Mouse (Mus musculus) embryonic facial prominence, embryonic 15.5 days (tissue): ENCODE results near the gene S100a10. TPM values are rescaled to one million over a fixed set of nuclear protein-coding genes. Genes with fewer than 3 reads are reported as not detected.
"Not testable (repeated sequence)": the region's sequence is repeated elsewhere in the genome, so short reads cannot be mapped to it uniquely, and the experiment has no call there.

ENCODE experiments used
- ATAC-seq: fragments of 200-750 bp; cut with Nextera tagmentation; 2 replicates; pipeline ENCODE4 v1.8.0; 2017; ENCODE audit warnings: low read depth, moderate TSS enrichment; ENCODE audit not compliant: insufficient number of reproducible peaks, low FRiP score, low TSS enrichment
- H3K27ac ChIP-seq: fragments of 300-500 bp; sonication (generic); replicated peaks from 2 replicates; pipeline ENCODE4 v1.5.1; 2015; ENCODE audit warnings: mild to moderate bottlenecking, inconsistent platforms
- H3K27me3 ChIP-seq: fragments of 300-500 bp; sonication (generic); 2 replicates; pipeline ENCODE4 v1.6.1; 2015; ENCODE audit warnings: inconsistent platforms
- H3K36me3 ChIP-seq: fragments of 300-500 bp; sonication (generic); 2 replicates; pipeline ENCODE4 v1.6.1; 2015; ENCODE audit warnings: mild to moderate bottlenecking, inconsistent platforms
- H3K4me1 ChIP-seq: fragments of 300-500 bp; sonication (generic); 2 replicates; pipeline ENCODE4 v1.6.1; 2015; ENCODE audit warnings: inconsistent platforms
- H3K4me2 ChIP-seq: fragments of 300-500 bp; sonication (generic); replicated peaks from 2 replicates; pipeline ENCODE4 v1.6.1; 2015; ENCODE audit warnings: mild to moderate bottlenecking, inconsistent platforms
- H3K4me3 ChIP-seq: fragments of 300-500 bp; sonication (generic); replicated peaks from 2 replicates; pipeline ENCODE4 v1.5.1; 2015; ENCODE audit warnings: mild to moderate bottlenecking, inconsistent platforms
- H3K9ac ChIP-seq: fragments of 300-500 bp; sonication (generic); 2 replicates; pipeline ENCODE4 v1.6.1; 2015; ENCODE audit warnings: inconsistent platforms
- H3K9me3 ChIP-seq: fragments of 300-500 bp; sonication (generic); replicated peaks from 2 replicates; pipeline ENCODE4 v1.6.1; 2016; ENCODE audit warnings: inconsistent platforms
- polyA plus RNA-seq: library from polyadenylated mRNA; unstranded; fragments of >200 nt; fragmentation: Nextera tagmentation; extraction: Ambion mirVana; gene quantifications from 2 replicates; pipeline ENCODE4 v1.2.1, GENCODE M21; 2015

S100a10 gene
- polyA plus RNA-seq, 1 experiment from 2014 or later: 700 TPM

DNA sequence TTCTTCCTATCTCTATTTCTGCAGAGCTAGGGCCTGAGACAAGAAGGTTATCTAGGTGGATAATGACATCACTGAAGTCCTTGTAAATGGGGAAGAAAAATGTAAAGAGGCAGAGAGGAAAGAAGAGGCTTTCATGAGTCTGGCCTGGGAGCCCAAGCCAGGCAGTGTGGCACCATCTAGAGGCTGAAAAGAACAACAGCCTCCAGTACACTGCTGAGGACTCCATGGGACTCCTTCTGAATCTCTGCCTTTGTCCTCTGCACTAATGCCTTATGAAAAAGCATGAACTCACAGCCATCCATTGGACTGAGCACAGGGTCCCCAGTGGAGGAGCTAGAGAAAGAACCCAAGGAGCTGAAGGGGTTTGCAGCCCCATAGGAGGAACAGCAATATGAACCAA lies 54.1 kb downstream of the S100a10 start:
- not testable (repeated sequence) for H3K27ac ChIP-seq, ATAC-seq, H3K4me1 ChIP-seq, H3K9me3 ChIP-seq, H3K27me3 ChIP-seq, H3K4me2 ChIP-seq, H3K9ac ChIP-seq, H3K36me3 ChIP-seq, H3K4me3 ChIP-seq

Other genes starting within 250 kb of the S100a10 start
- 28.5 and 33.9 TPM in 2 replicates for gene Hrnr, start 235.3 kb upstream of the S100a10 start, polyA plus RNA-seq
- 18.8 and 22.8 TPM in 2 replicates for gene Rptn, start 161.4 kb upstream of the S100a10 start, polyA plus RNA-seq
- 21.3 and 45.7 TPM in 2 replicates for gene Tchh, start 112.8 kb upstream of the S100a10 start, polyA plus RNA-seq
- 1.3 and 1.7 TPM in 2 replicates for gene Tchhl1, start 86.3 kb upstream of the S100a10 start, polyA plus RNA-seq
- 1,723 and 1,932 TPM in 2 replicates for gene S100a11, start 34.6 kb upstream of the S100a10 start, polyA plus RNA-seq
- gene Tdpoz2, start 97.6 kb downstream of the S100a10 start, polyA plus RNA-seq: not detected in 2 replicates
- not detected in 2 replicates for gene Tdpoz1, start 121.2 kb downstream of the S100a10 start, polyA plus RNA-seq
- not detected in 2 replicates for gene Gm37596, start 138.0 kb downstream of the S100a10 start, polyA plus RNA-seq
- not detected in 2 replicates for gene Gm5773, start 217.9 kb downstream of the S100a10 start, polyA plus RNA-seq
- gene Tdpoz4, start 241.3 kb downstream of the S100a10 start, polyA plus RNA-seq: not detected in 2 replicates